Mouse (Mus musculus) limb, embryonic 14.5 days (tissue): ENCODE data around the gene Tmprss3. TPM values are rescaled to one million over a fixed set of nuclear protein-coding genes. Genes with fewer than 3 reads are reported as not detected.
A peak's percentile ranks its signal among the peaks of the same experiment; 100 is the strongest.

Source experiments
- ATAC-seq: fragments of 200-750 bp; cut with Nextera tagmentation; 2 replicates; pipeline ENCODE4 v1.8.0; 2017; ENCODE audit warnings: low read depth, moderate number of reproducible peaks, moderate TSS enrichment; ENCODE audit not compliant: low FRiP score
- DNase-seq: peaks from one replicate; pipeline ENCODE4 v3.0.0-alpha.2; 2015; ENCODE audit warnings: low spot score
- H3K27ac ChIP-seq: fragments of 300-500 bp; sonication (generic); replicated peaks from 2 replicates; pipeline ENCODE4 v1.5.1; 2014; ENCODE audit warnings: low read depth, mild to moderate bottlenecking, low read length, moderate library complexity, mixed read lengths
- H3K27me3 ChIP-seq: fragments of 300-500 bp; sonication (generic); 2 replicates; pipeline ENCODE4 v1.6.1; 2014; ENCODE audit warnings: low read length, mixed read lengths; ENCODE audit not compliant: control insufficient read depth, insufficient read depth
- H3K36me3 ChIP-seq: fragments of 300-500 bp; sonication (generic); 2 replicates; pipeline ENCODE4 v1.6.1; 2014; ENCODE audit warnings: mild to moderate bottlenecking, low read length, moderate library complexity, mixed read lengths; ENCODE audit not compliant: control insufficient read depth, insufficient read depth
- H3K4me1 ChIP-seq: fragments of 300-500 bp; sonication (generic); 2 replicates; pipeline ENCODE4 v1.6.1; 2014; ENCODE audit warnings: antibody characterized with exemption, low read length, mixed read lengths; ENCODE audit not compliant: control insufficient read depth, insufficient read depth
- H3K4me2 ChIP-seq: fragments of 300-500 bp; sonication (generic); replicated peaks from 2 replicates; pipeline ENCODE4 v1.6.1; 2014; ENCODE audit warnings: low read depth, mild to moderate bottlenecking, low read length, moderate library complexity; ENCODE audit not compliant: severe bottlenecking
- H3K4me3 ChIP-seq: fragments of 300-500 bp; sonication (generic); replicated peaks from 2 replicates; pipeline ENCODE4 v1.5.1; 2014; ENCODE audit warnings: low read length
- H3K9ac ChIP-seq: fragments of 300-500 bp; sonication (generic); 2 replicates; pipeline ENCODE4 v1.6.1; 2014; ENCODE audit warnings: mild to moderate bottlenecking, low read depth, low read length, moderate library complexity; ENCODE audit not compliant: severe bottlenecking
- H3K9me3 ChIP-seq: fragments of 300-500 bp; sonication (generic); 2 replicates; pipeline ENCODE4 v1.6.1; 2016; ENCODE audit warnings: low read length; ENCODE audit not compliant: control insufficient read depth
- POLR2A ChIP-seq: fragments of 200-500 bp; IDR thresholded peaks from 2 replicates; pipeline ENCODE4 v1.8.0; 2012; ENCODE audit warnings: inconsistent platforms, mild to moderate bottlenecking, moderate library complexity, borderline replicate concordance; ENCODE audit not compliant: insufficient read depth, insufficient read length; ENCODE audit errors: extremely low read depth
- WGBS: fragments of 180-500 bp; shearing (Covaris S2); extraction: QIAGEN DNeasy Blood & Tissue Kit; methylation state at CpG from one replicate; pipeline ENCODE4 v1.1.7; 2014; 5-methylcytosine and 5-hydroxymethylcytosine counted together
- polyA plus RNA-seq, 2 experiments: library from polyadenylated mRNA; depleted of rRNA in 1 of 2; stranded (reverse) in 1 of 2; unstranded in 1 of 2; fragments of >200 nt; fragmentation: Nextera tagmentation in 1 of 2; extraction: Ambion mirVana in 1 of 2; gene quantifications; 2 replicates each; pipeline versions ENCODE4 v1.2.1 to v1.2.3; 2012 to 2014

Gene Tmprss3
- polyA plus RNA-seq, 2 experiments: 0.06 TPM; not detected in 1

DNA sequence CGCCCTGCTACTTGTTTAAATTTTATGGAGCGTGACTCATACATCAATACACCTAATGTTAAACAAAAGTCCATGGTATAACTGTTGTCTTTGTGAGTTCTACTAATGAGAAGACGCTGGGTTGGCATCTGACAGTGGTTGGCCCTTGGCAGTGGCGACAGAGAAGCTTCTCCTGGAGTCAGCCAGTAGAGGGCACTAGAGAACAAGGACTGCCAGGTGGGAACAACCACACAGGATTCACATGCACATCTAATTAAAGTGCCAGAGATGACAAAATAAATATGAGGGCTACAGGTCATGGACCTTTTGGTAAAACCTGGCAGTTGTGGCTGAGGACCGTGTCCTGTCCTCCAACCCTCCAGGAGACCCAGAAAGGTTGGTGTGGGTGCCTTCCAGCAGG is 60.4 kb downstream of the Tmprss3 start:
- Histone ChIP-seq H3K4me3 (no peak overlapping the region), H3K4me2 (no peak overlapping the region), H3K9me3 (no peaks in the 10 kb centered on the region), H3K27me3 (no peaks in the 10 kb centered on the region), H3K36me3 (no peaks in the 10 kb centered on the region), H3K9ac (no peak overlapping the region), H3K27ac (no peak overlapping the region), H3K4me1 (no peaks in the 10 kb centered on the region)
- WGBS: 24% methylated on average over 5 of the region's 5 CpGs
- ATAC-seq (no peak), DNase-seq (peak; percentile 76)
- no peak for TF ChIP-seq POLR2A

DNA sequence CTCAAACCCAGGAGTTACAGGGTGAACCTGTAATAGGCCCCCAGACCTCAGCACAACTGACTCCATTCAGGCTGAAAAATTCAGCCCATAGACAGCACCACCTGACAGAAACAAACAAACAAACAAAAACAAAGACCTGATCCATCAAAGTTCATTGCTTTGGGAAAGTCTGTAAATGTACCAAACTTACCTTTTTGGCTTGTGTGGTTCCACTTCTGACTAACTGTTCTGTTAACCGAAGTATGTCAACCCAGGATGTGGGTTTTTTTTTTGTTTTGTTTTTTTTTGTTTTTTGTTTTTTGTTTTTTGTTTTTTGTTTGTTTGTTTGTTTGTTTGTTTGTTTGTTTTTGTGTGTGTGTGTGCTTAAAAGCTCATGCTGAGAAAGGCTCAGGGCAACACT is 62.0 kb downstream of the Tmprss3 start:
- Histone ChIP-seq H3K4me3 (no peak overlapping the region), H3K4me2 (no peak overlapping the region), H3K36me3 (no peaks in the 10 kb centered on the region), H3K27me3 (no peaks in the 10 kb centered on the region), H3K9ac (no peak overlapping the region), H3K27ac (no peak overlapping the region), H3K4me1 (no peaks in the 10 kb centered on the region), H3K9me3 (no peaks in the 10 kb centered on the region)
- TF ChIP-seq POLR2A: no peak
- DNase-seq: no peak
- no peak for ATAC-seq
- WGBS: 97% methylated on average over 1 of the region's 1 CpGs

- no peak overlapping the region for H3K9ac ChIP-seq
- no peak for TF ChIP-seq POLR2A
- WGBS: 28% methylated on average over 3 of the region's 3 CpGs
- no peaks in the 10 kb centered on the region for H3K36me3 ChIP-seq
- no peaks in the 10 kb centered on the region for H3K4me1 ChIP-seq
- no peaks in the 10 kb centered on the region for H3K9me3 ChIP-seq
- ATAC-seq: no peak
- no peak overlapping the region for H3K4me2 ChIP-seq
- no peak for DNase-seq
- no peak overlapping the region for H3K27ac ChIP-seq
- no peak overlapping the region for H3K4me3 ChIP-seq
- H3K27me3 ChIP-seq: no peaks in the 10 kb centered on the region
Measured at GRCm38 (mm10) chr17:31136291-31136690, 62.5 kb downstream of the Tmprss3 start.

GRCm38 (mm10) chr17:31134913-31135312 is 63.9 kb downstream of the Tmprss3 start:
- no peaks in the 10 kb centered on the region for H3K4me1 ChIP-seq
- no peak overlapping the region for H3K4me2 ChIP-seq
- no peaks in the 10 kb centered on the region for H3K27me3 ChIP-seq
- ATAC-seq: no peak
- TF ChIP-seq POLR2A: no peak
- H3K9me3 ChIP-seq: no peaks in the 10 kb centered on the region
- H3K27ac ChIP-seq: no peak overlapping the region
- WGBS: 82% methylated on average over 6 of the region's 6 CpGs
- no peak overlapping the region for H3K4me3 ChIP-seq
- H3K9ac ChIP-seq: no peak overlapping the region
- no peaks in the 10 kb centered on the region for H3K36me3 ChIP-seq
- DNase-seq: no peak

DNA sequence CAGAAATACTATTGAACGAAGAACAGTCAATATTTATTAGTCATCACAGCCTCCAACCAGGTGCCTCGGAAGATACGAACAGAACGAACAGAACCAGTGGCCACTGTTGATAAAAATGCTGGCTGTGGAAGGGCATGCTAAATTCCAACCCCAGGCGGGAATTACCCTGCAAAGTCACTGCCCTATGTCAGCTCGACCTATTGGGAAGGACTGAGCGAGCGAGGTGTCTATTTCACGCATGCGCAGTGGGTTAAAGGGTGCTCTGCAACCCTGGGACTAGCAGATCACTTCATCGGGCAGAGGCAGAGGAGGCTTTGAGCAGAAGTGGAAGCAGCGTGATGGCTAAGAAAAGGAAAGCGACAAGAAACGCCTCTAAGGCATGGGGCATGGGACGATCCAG is 65.0 kb downstream of the Tmprss3 start:
- Histone ChIP-seq H3K4me1 (no peaks in the 10 kb centered on the region), H3K4me3 (no peak overlapping the region), H3K9me3 (no peaks in the 10 kb centered on the region), H3K4me2 (no peak overlapping the region), H3K36me3 (no peaks in the 10 kb centered on the region), H3K27ac (no peak overlapping the region), H3K9ac (no peak overlapping the region), H3K27me3 (no peaks in the 10 kb centered on the region)
- ATAC-seq (no peak), DNase-seq (no peak)
- 65% methylated on average over 15 of the region's 15 CpGs for WGBS
- no peak for TF ChIP-seq POLR2A

- no peaks in the 10 kb centered on the region for H3K36me3 ChIP-seq
- 80% methylated on average over 10 of the region's 10 CpGs for WGBS
- no peaks in the 10 kb centered on the region for H3K27me3 ChIP-seq
- no peak for TF ChIP-seq POLR2A
- DNase-seq (no peak), ATAC-seq (no peak)
- H3K9ac ChIP-seq: no peak overlapping the region
- H3K9me3 ChIP-seq: no peaks in the 10 kb centered on the region
- H3K4me2 ChIP-seq: no peak overlapping the region
- H3K4me1 ChIP-seq: no peaks in the 10 kb centered on the region
- no peak overlapping the region for H3K4me3 ChIP-seq
- no peak overlapping the region for H3K27ac ChIP-seq
Measured at GRCm38 (mm10) chr17:31131269-31131821, 67.4 kb downstream of the Tmprss3 start.
